Mouse (Mus musculus) forebrain, embryonic 10.5 days (tissue): ENCODE measurements around the gene Strbp. TPM values are rescaled to one million over a fixed set of nuclear protein-coding genes. Genes with fewer than 3 reads are reported as not detected.

Experiments used
- DNase-seq: peaks from one replicate; pipeline ENCODE4 v3.0.0-alpha.2; 2017; ENCODE audit warnings: low spot score; ENCODE audit errors: extremely low spot score
- H3K27ac ChIP-seq: fragments of 300-500 bp; sonication (generic); 2 replicates; pipeline ENCODE4 v1.5.1; 2016; ENCODE audit warnings: mild to moderate bottlenecking
- H3K27me3 ChIP-seq: fragments of 300-500 bp; sonication (generic); 2 replicates; pipeline ENCODE4 v1.6.1; 2016; ENCODE audit warnings: mild to moderate bottlenecking; ENCODE audit not compliant: poor library complexity, severe bottlenecking
- H3K36me3 ChIP-seq: fragments of 300-500 bp; sonication (generic); replicated peaks from 2 replicates; pipeline ENCODE4 v1.6.1; 2016; ENCODE audit warnings: mild to moderate bottlenecking, moderate library complexity
- H3K4me1 ChIP-seq: fragments of 300-500 bp; sonication (generic); 2 replicates; pipeline ENCODE4 v1.6.1; 2016
- H3K4me3 ChIP-seq: fragments of 300-500 bp; sonication (generic); 2 replicates; pipeline ENCODE4 v1.5.1; 2016; ENCODE audit warnings: mild to moderate bottlenecking, moderate library complexity
- H3K9me3 ChIP-seq: fragments of 300-500 bp; sonication (generic); 2 replicates; pipeline ENCODE4 v1.6.1; 2016; ENCODE audit warnings: mild to moderate bottlenecking, moderate library complexity
- WGBS: fragments of 180-500 bp; shearing (Covaris S2); methylation state at CpG from one replicate; pipeline ENCODE4 v1.1.7; 2016; 5-methylcytosine and 5-hydroxymethylcytosine counted together
- polyA plus RNA-seq: library from polyadenylated mRNA; unstranded; fragments of >200 nt; fragmentation: Nextera tagmentation; extraction: Ambion mirVana; gene quantifications from 2 replicates; pipeline ENCODE4 v1.2.1, GENCODE M21; 2016

The Strbp gene
- polyA plus RNA-seq, 1 experiment from 2014 or later = 68.8 TPM

GRCm38 (mm10) chr2:37724231-37724630 is 20.6 kb upstream of the Strbp start:
- 82% methylated on average over 4 of the region's 4 CpGs for WGBS
- H3K27me3 ChIP-seq = no peaks in the 10 kb centered on the region
- H3K27ac ChIP-seq = no peak overlapping the region
- H3K9me3 ChIP-seq = no peaks in the 10 kb centered on the region
- H3K36me3 ChIP-seq = no peaks in the 10 kb centered on the region
- DNase-seq = no peak
- no peak overlapping the region for H3K4me3 ChIP-seq
- peaks cover 13% of the 10 kb centered on the region for H3K4me1 ChIP-seq

DNA sequence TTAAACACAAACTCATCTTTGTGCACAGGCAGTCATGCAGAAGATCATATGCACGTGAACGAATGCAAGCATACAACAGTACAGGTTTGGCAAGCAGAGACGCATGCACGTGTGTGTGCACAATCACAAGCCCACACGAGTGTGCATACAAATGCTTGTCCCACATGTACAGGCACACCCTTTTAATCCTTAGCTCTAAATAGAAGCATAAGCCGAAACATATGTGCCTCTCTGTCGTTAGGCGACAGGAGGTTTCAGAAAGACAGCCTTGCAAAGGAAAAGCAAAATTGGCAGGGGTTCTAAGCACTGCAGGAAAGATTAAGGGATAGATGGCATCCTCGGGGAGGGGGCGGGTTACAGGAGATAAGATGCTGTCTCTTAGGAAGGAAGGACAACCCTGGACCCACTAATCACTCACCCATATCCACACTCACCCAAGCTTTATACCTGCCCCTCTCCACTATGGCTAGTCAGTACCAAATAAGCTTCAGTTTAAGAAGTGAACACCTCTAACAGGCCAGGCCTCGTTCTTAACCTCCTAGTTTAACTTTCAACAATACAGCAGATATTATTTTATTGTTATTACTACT is 19.9 kb upstream of the Strbp start:
- no peak overlapping the region for H3K4me3 ChIP-seq
- no peak overlapping the region for H3K27ac ChIP-seq
- no peaks in the 10 kb centered on the region for H3K27me3 ChIP-seq
- H3K36me3 ChIP-seq = no peaks in the 10 kb centered on the region
- no peaks in the 10 kb centered on the region for H3K9me3 ChIP-seq
- no peak for DNase-seq
- H3K4me1 ChIP-seq = peaks cover 13% of the 10 kb centered on the region
- 78% methylated on average over 11 of the region's 11 CpGs for WGBS

DNA sequence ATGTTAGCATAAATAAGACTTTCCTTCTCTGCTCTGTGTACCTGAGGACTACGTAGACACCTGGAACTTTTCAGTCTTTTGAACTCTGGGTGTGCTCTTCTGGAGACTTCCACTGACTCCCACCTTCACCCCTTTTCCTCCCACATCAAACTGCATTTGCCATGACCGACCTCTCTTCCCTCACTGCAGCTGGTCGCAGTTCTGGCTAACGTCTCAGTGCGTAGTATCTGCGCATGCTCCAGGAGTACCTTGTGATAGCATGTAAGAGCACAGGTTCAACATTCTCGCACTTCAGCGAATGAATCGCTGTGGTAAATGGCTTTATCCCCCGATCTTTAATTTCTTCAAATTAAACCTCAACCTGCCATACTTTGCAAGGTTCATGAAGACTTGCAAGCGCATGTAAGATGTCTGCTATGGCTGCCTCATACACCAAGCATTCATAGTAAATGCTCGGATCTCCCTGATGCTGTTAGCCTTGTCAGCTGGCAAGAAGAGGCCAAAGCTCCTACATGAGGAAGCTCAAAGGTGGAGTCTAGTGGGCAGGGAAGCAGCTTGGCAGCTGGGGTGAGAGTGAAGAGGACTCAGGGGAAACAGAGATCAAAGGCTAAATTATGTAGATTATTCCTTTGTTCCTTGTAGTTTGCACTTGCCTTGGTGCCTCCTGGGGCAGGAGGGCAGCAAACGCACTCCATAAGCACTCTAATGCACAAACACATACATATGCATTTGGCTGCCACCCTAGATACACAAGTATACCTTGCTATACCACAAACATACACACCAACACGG is 19.2 kb upstream of the Strbp start:
- Histone ChIP-seq H3K27me3 (no peaks in the 10 kb centered on the region), H3K9me3 (no peaks in the 10 kb centered on the region), H3K4me3 (no peak overlapping the region), H3K27ac (no peak overlapping the region), H3K36me3 (no peaks in the 10 kb centered on the region), H3K4me1 (peaks cover 13% of the 10 kb centered on the region)
- DNase-seq = no peak
- WGBS = 92% methylated on average over 14 of the region's 14 CpGs

- Histone ChIP-seq H3K4me1 (no peaks in the 10 kb centered on the region), H3K27ac (no peak overlapping the region), H3K9me3 (no peaks in the 10 kb centered on the region), H3K36me3 (no peaks in the 10 kb centered on the region), H3K27me3 (no peaks in the 10 kb centered on the region), H3K4me3 (no peak overlapping the region)
- 83% methylated on average over 6 of the region's 6 CpGs for WGBS
- DNase-seq = no peak
These were observed 12.6 kb upstream of the Strbp start for GRCm38 (mm10) chr2:37716266-37716665.

GRCm38 (mm10) chr2:37715364-37715763 is 11.7 kb upstream of the Strbp start:
- no peak for DNase-seq
- Histone ChIP-seq H3K36me3 (no peaks in the 10 kb centered on the region), H3K4me3 (no peak overlapping the region), H3K27me3 (no peaks in the 10 kb centered on the region), H3K9me3 (no peaks in the 10 kb centered on the region), H3K4me1 (no peaks in the 10 kb centered on the region), H3K27ac (no peak overlapping the region)
- 80% methylated on average over 3 of the region's 3 CpGs for WGBS

GRCm38 (mm10) chr2:37713100-37713499 is 9.4 kb upstream of the Strbp start:
- no peaks in the 10 kb centered on the region for H3K9me3 ChIP-seq

GRCm38 (mm10) chr2:37708835-37709234 is 5.2 kb upstream of the Strbp start:
- DNase-seq = no peak
- H3K27me3 ChIP-seq = peaks cover 19% of the 10 kb centered on the region
- H3K27ac ChIP-seq = no peak overlapping the region
- 87% methylated on average over 3 of the region's 3 CpGs for WGBS
- no peaks in the 10 kb centered on the region for H3K36me3 ChIP-seq
- H3K4me1 ChIP-seq = peaks cover 6% of the 10 kb centered on the region
- H3K4me3 ChIP-seq = no peak overlapping the region
- H3K9me3 ChIP-seq = no peaks in the 10 kb centered on the region

More at GRCm38 (mm10) chr2:37713100-37713499, 9.4 kb upstream of the Strbp start:
- WGBS = 88% methylated on average over 3 of the region's 3 CpGs
- H3K4me3 ChIP-seq = no peak overlapping the region
- H3K27me3 ChIP-seq = no peaks in the 10 kb centered on the region
- H3K27ac ChIP-seq = no peak overlapping the region
- no peaks in the 10 kb centered on the region for H3K36me3 ChIP-seq
- no peaks in the 10 kb centered on the region for H3K4me1 ChIP-seq
- no peak for DNase-seq

DNA sequence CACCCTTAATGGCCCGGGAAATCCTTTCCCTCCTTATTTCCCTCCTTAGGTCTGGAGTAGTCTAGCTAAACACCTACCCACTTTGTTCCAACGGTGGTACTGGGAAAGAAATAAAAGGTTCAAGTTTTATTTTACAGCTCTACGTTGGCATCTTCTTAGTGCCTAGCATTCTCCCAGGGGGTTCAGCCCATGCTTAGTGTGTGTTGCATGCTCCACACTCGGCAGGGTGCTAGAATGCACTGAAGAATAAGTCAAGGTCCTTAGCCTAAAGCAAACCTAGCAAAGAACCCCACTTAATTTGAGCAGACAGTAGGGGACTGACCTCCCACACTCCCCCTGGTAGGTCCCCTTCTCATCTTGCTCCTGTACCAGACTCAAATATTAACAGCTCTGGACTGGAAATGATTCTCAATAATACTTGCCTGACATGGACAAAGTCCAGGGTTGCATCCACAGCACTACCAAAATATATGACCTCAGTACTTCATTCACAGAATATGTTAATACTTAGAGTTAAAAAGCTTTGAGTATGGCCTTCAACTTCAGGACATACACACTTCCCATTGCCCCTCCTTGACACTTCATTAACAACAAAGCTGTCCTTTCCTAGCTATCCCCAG is 592 bp upstream of the Strbp start:
- DNase-seq = no peak
- H3K27ac ChIP-seq = peak overlapping the region; percentile 96
- WGBS = 18% methylated on average over 4 of the region's 4 CpGs

GRCm38 (mm10) chr2:37702301-37703172 is 1.1 kb downstream of the Strbp start:
- Histone ChIP-seq H3K4me1 (peaks cover 28% of the 10 kb centered on the region), H3K36me3 (peaks cover 15% of the 10 kb centered on the region), H3K4me3 (peak overlapping the region; percentile 99), H3K27ac (peak overlapping the region; percentile 96), H3K27me3 (peaks cover 19% of the 10 kb centered on the region), H3K9me3 (no peaks in the 10 kb centered on the region; the same call in 1 of the 2 replicates)
- WGBS = 1% methylated on average over 70 of the region's 70 CpGs
- DNase-seq = peak; percentile 61

More for the DNA sequence above, 592 bp upstream of the Strbp start:
- Histone ChIP-seq H3K4me3 (peak overlapping the region; percentile 99), H3K4me1 (peaks cover 28% of the 10 kb centered on the region), H3K9me3 (no peaks in the 10 kb centered on the region), H3K36me3 (peaks cover 4% of the 10 kb centered on the region), H3K27me3 (peaks cover 19% of the 10 kb centered on the region)

DNA sequence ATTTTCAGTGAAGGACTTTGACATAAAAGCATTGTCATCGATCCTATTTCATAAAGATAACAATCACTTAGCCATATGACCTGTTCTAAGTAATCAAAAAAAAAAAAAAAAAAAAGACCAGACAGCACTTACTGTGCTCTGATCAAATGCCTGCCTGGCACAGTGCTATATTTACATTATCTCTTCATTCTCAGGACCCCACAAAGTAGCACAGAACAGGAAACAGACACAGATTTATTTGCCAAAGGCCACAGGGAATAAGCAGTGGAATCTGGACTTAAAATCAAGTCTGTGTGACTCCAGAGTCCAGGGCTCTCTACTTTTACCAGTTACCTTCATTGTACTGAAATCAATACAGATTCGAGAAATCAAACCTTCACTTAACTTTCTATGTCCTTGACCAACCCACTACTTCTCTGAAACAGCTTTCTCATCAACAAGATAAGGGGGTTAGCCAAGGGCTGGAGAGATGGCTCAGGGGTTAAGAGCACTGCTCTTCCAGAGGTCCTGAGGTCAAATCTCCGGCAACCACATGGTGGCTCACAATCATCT is 14.5 kb downstream of the Strbp start:
- Histone ChIP-seq H3K27me3 (no peaks in the 10 kb centered on the region), H3K4me3 (no peak overlapping the region), H3K9me3 (no peaks in the 10 kb centered on the region), H3K36me3 (peaks cover 13% of the 10 kb centered on the region), H3K27ac (no peak overlapping the region), H3K4me1 (no peaks in the 10 kb centered on the region)
- no peak for DNase-seq
- WGBS = 91% methylated on average over 3 of the region's 3 CpGs

- no peak for DNase-seq
- H3K4me1 ChIP-seq = no peaks in the 10 kb centered on the region
- H3K27me3 ChIP-seq = no peaks in the 10 kb centered on the region
- no peak overlapping the region for H3K27ac ChIP-seq
- H3K9me3 ChIP-seq = no peaks in the 10 kb centered on the region
- H3K36me3 ChIP-seq = peaks cover 4% of the 10 kb centered on the region
- WGBS = 92% methylated on average over 1 of the region's 1 CpGs
- H3K4me3 ChIP-seq = no peak overlapping the region
These were observed 16.6 kb downstream of the Strbp start for GRCm38 (mm10) chr2:37687031-37687430.

DNA sequence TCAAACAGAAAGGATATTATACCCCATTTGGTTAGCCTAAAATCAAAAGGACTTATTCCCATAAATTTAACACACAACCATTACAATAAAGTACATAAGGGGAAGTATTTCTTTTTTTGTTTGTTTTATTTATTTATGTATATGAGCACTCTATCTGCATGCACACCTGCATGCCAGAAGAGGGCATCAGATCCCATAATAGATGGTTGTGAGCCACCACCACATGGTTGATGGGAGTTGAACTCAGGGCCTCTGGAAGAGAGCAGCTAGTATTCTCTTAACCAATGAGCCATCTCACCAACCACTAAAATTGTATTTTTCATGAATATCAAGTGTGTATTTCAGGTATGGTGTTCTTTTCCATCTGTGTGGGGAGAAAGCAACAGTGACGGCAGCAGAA is 18.8 kb downstream of the Strbp start:
- WGBS = 97% methylated on average over 1 of the region's 1 CpGs
- H3K27me3 ChIP-seq = no peaks in the 10 kb centered on the region
- DNase-seq = no peak

More for the DNA sequence above, 18.8 kb downstream of the Strbp start:
- Histone ChIP-seq H3K4me3 (no peak overlapping the region), H3K9me3 (no peaks in the 10 kb centered on the region), H3K27ac (no peak overlapping the region), H3K4me1 (no peaks in the 10 kb centered on the region), H3K36me3 (peaks cover 4% of the 10 kb centered on the region)
